Mouse (Mus musculus) CH12.LX (cell line): ENCODE results near the gene Glis1. TPM values are rescaled to one million over a fixed set of nuclear protein-coding genes. Genes with fewer than 3 reads are reported as not detected.

Experiments
- DNase-seq: peaks from one replicate; pipeline ENCODE4 v3.0.0-alpha.2; 2013; ENCODE audit errors: extremely low read depth
- H3K27ac ChIP-seq: 2 replicates; pipeline ENCODE4 v1.5.1; 2012; ENCODE audit warnings: low read depth, mild to moderate bottlenecking, control low read depth, moderate library complexity; ENCODE audit not compliant: insufficient read depth
- H3K27me3 ChIP-seq: replicated peaks from 2 replicates; pipeline ENCODE3; 2012; ENCODE audit warnings: inconsistent platforms
- H3K36me3 ChIP-seq, 2 experiments: replicated peaks in 1 of 2; 2 replicates each; pipeline versions ENCODE3 to v1.6.1; 2012; ENCODE audit warnings: inconsistent platforms in 1 of 2, low read length in 1 of 2, mild to moderate bottlenecking in 1 of 2, mixed read lengths in 1 of 2, moderate library complexity in 1 of 2; ENCODE audit not compliant: control insufficient read depth in 1 of 2, insufficient read depth in 1 of 2
- H3K4me1 ChIP-seq, 2 experiments: 2 replicates each; pipeline ENCODE4 v1.6.1; 2012; ENCODE audit warnings: inconsistent platforms in 1 of 2, moderate library complexity in 1 of 2; ENCODE audit not compliant: insufficient read depth in 2 of 2, control insufficient read depth in 1 of 2
- H3K4me2 ChIP-seq: 2 replicates; pipeline ENCODE4 v1.6.1; 2012; ENCODE audit warnings: low read depth, mild to moderate bottlenecking, control low read depth; ENCODE audit not compliant: poor library complexity, insufficient read depth, severe bottlenecking
- H3K4me3 ChIP-seq, 3 experiments: fragments of 150-350 bp in 1 of 3; sonication (generic) in 1 of 3; replicated peaks in 1 of 3; 2 replicates each; pipeline versions ENCODE3 to v1.5.1; 2011 to 2012; ENCODE audit warnings: low read depth in 2 of 3, low read length in 2 of 3, mild to moderate bottlenecking in 2 of 3, moderate library complexity in 2 of 3, control low read depth in 1 of 3, improper control_type of control experiment in 1 of 3, inconsistent platforms in 1 of 3, mixed read lengths in 1 of 3; ENCODE audit not compliant: poor library complexity in 1 of 3
- H3K79me2 ChIP-seq: replicated peaks from 2 replicates; pipeline ENCODE4 v1.6.1; 2012; ENCODE audit warnings: mild to moderate bottlenecking, moderate library complexity; ENCODE audit not compliant: control insufficient read depth, poor library complexity, insufficient read depth, severe bottlenecking; ENCODE audit errors: extremely low read depth
- H3K9ac ChIP-seq: 2 replicates; pipeline ENCODE4 v1.6.1; 2012; ENCODE audit warnings: low read depth, mild to moderate bottlenecking, control low read depth, moderate library complexity; ENCODE audit not compliant: insufficient read depth
- H3K9me3 ChIP-seq: replicated peaks from 2 replicates; pipeline ENCODE3; 2012; ENCODE audit warnings: low read length, inconsistent platforms, mixed read lengths
- BHLHE40 ChIP-seq: IDR thresholded peaks from 2 replicates; pipeline ENCODE4 v1.6.1; 2011; ENCODE audit warnings: mild to moderate bottlenecking, low read depth, low read length, improper control_type of control experiment
- CHD2 ChIP-seq: IDR thresholded peaks from 2 replicates; pipeline ENCODE4 v1.6.1; 2011; ENCODE audit warnings: low read length, improper control_type of control experiment
- CTCF ChIP-seq, 2 experiments: IDR thresholded peaks in 1 of 2; conservative IDR thresholded peaks in 1 of 2; 2 replicates each; pipeline ENCODE4 v1.5.1; 2011 to 2012; ENCODE audit warnings: low read depth in 2 of 2, low read length in 2 of 2, improper control_type of control experiment in 1 of 2, inconsistent platforms in 1 of 2, mild to moderate bottlenecking in 1 of 2, moderate library complexity in 1 of 2
- ELF1 ChIP-seq: IDR thresholded peaks from 2 replicates; pipeline ENCODE4 v1.6.1; 2014; ENCODE audit warnings: low read depth, mild to moderate bottlenecking, inconsistent platforms, low read length, improper control_type of control experiment
- EP300 ChIP-seq: IDR thresholded peaks from 2 replicates; pipeline ENCODE4 v1.6.1; 2011; ENCODE audit warnings: low read length, improper control_type of control experiment
- ETS1 ChIP-seq: conservative IDR thresholded peaks from 2 replicates; pipeline ENCODE4 v1.6.1; 2012; ENCODE audit warnings: low read depth, mild to moderate bottlenecking, inconsistent platforms, low read length, improper control_type of control experiment, moderate library complexity
- GABPA ChIP-seq: IDR thresholded peaks from 2 replicates; pipeline ENCODE4 v1.6.1; 2012; ENCODE audit warnings: low read depth, low read length, improper control_type of control experiment, inconsistent platforms; ENCODE audit not compliant: insufficient replicate concordance
- HCFC1 ChIP-seq: IDR thresholded peaks from 2 replicates; pipeline ENCODE4 v1.6.1; 2012; ENCODE audit warnings: low read depth, mild to moderate bottlenecking, inconsistent platforms, low read length, improper control_type of control experiment
- IRF4 ChIP-seq: IDR thresholded peaks from 2 replicates; pipeline ENCODE4 v1.6.1; 2014; ENCODE audit warnings: low read depth, mild to moderate bottlenecking, inconsistent platforms, low read length, improper control_type of control experiment
- JUN ChIP-seq: IDR thresholded peaks from 2 replicates; pipeline ENCODE4 v1.6.1; 2011; ENCODE audit warnings: low read depth, mild to moderate bottlenecking, low read length, improper control_type of control experiment, moderate library complexity; ENCODE audit not compliant: insufficient read depth
- MAX ChIP-seq: IDR thresholded peaks from 2 replicates; pipeline ENCODE4 v1.6.1; 2011; ENCODE audit warnings: low read length, improper control_type of control experiment
- MAZ ChIP-seq: IDR thresholded peaks from 2 replicates; pipeline ENCODE4 v1.6.1; 2012; ENCODE audit warnings: low read depth, mild to moderate bottlenecking, inconsistent platforms, low read length, improper control_type of control experiment, moderate library complexity
- MEF2A ChIP-seq: IDR thresholded peaks from 2 replicates; pipeline ENCODE4 v1.6.1; 2014; ENCODE audit warnings: low read depth, mild to moderate bottlenecking, inconsistent platforms, low read length, improper control_type of control experiment, borderline replicate concordance
- MXI1 ChIP-seq: IDR thresholded peaks from 2 replicates; pipeline ENCODE4 v1.6.1; 2011; ENCODE audit warnings: mild to moderate bottlenecking, low read depth, low read length, improper control_type of control experiment
- NELFE ChIP-seq: IDR thresholded peaks from 2 replicates; pipeline ENCODE4 v1.6.1; 2011; ENCODE audit warnings: low read depth, low read length, improper control_type of control experiment
- NRF1 ChIP-seq: IDR thresholded peaks from 2 replicates; pipeline ENCODE4 v1.6.1; 2014; ENCODE audit warnings: low read depth, mild to moderate bottlenecking, inconsistent platforms, low read length, improper control_type of control experiment, moderate library complexity
- PAX5 ChIP-seq: IDR thresholded peaks from 2 replicates; pipeline ENCODE4 v1.6.1; 2012; ENCODE audit warnings: low read length, inconsistent platforms, mixed read lengths
- POLR2A ChIP-seq: IDR thresholded peaks from 2 replicates; pipeline ENCODE4 v1.6.1; 2011; ENCODE audit warnings: low read depth, mild to moderate bottlenecking, improper control_type of control experiment, low read length
- POLR2AphosphoS2 ChIP-seq: IDR thresholded peaks from 2 replicates; pipeline ENCODE4 v1.6.1; 2011; ENCODE audit warnings: low read depth, low read length, improper control_type of control experiment
- RAD21 ChIP-seq: IDR thresholded peaks from 2 replicates; pipeline ENCODE4 v1.6.1; 2011; ENCODE audit warnings: low read depth, mild to moderate bottlenecking, low read length, improper control_type of control experiment, moderate library complexity
- RCOR1 ChIP-seq: conservative IDR thresholded peaks from 2 replicates; pipeline ENCODE4 v1.6.1; 2012; ENCODE audit warnings: low read depth, mild to moderate bottlenecking, inconsistent platforms, low read length, improper control_type of control experiment
- SIN3A ChIP-seq: IDR thresholded peaks from 2 replicates; pipeline ENCODE4 v1.6.1; 2012; ENCODE audit warnings: low read length, improper control_type of control experiment, inconsistent platforms
- SMC3 ChIP-seq: IDR thresholded peaks from 2 replicates; pipeline ENCODE4 v1.6.1; 2011; ENCODE audit warnings: low read depth, low read length, improper control_type of control experiment
- TCF12 ChIP-seq: IDR thresholded peaks from 2 replicates; pipeline ENCODE4 v1.6.1; 2014; ENCODE audit warnings: low read depth, mild to moderate bottlenecking, inconsistent platforms, low read length, improper control_type of control experiment
- UBTF ChIP-seq: IDR thresholded peaks from 2 replicates; pipeline ENCODE4 v1.6.1; 2012; ENCODE audit warnings: low read depth, mild to moderate bottlenecking, inconsistent platforms, low read length, improper control_type of control experiment, moderate library complexity
- ZC3H11A ChIP-seq: IDR thresholded peaks from 2 replicates; pipeline ENCODE4 v1.6.1; 2012; ENCODE audit warnings: low read depth, mild to moderate bottlenecking, inconsistent platforms, low read length, improper control_type of control experiment
- ZMIZ1 ChIP-seq: IDR thresholded peaks from 2 replicates; pipeline ENCODE4 v1.6.1; 2012; ENCODE audit warnings: low read depth, mild to moderate bottlenecking, inconsistent platforms, low read length, improper control_type of control experiment
- ZNF384 ChIP-seq: IDR thresholded peaks from 2 replicates; pipeline ENCODE4 v1.6.1; 2012; ENCODE audit warnings: low read depth, low read length, improper control_type of control experiment, inconsistent platforms
- dilution Hi-C: fragments of 300-500 bp; cut with MboI; formaldehyde crosslinking; loops from 2 replicates; pipeline ENCODE4 v1.14.3; 2020; ENCODE audit warnings: low sequenced_read_pairs; ENCODE audit not compliant: extremely low pct_unique_long_range_greater_than_20kb, extremely low pct_ligation_motif_present
- in situ Hi-C: fragments of 300-500 bp; cut with MboI; formaldehyde crosslinking; loops from 3 replicates; pipeline ENCODE4 v1.14.3; 2019; ENCODE audit warnings: low sequenced_read_pairs, low pct_ligation_motif_present, low pct_unique_long_range_greater_than_20kb, mixed read lengths
- polyA plus RNA-seq: library from polyadenylated mRNA; unstranded; fragments of >175 nt; gene quantifications from 2 replicates; pipeline ENCODE4 v1.2.1, GENCODE M21; 2012; ENCODE audit warnings: low read depth; ENCODE audit not compliant: insufficient read length
- total RNA-seq, 2 experiments: library from RNA; depleted of rRNA; stranded (reverse); fragments of 300-350 nt in 1 of 2; fragments of >200 nt in 1 of 2; gene quantifications; 2 replicates each; pipeline ENCODE4 v1.2.3; 2012 to 2014

Gene Glis1
- total and polyA plus RNA-seq, 3 experiments, result 0.08 to 2.2 (median 0.17) TPM

DNA sequence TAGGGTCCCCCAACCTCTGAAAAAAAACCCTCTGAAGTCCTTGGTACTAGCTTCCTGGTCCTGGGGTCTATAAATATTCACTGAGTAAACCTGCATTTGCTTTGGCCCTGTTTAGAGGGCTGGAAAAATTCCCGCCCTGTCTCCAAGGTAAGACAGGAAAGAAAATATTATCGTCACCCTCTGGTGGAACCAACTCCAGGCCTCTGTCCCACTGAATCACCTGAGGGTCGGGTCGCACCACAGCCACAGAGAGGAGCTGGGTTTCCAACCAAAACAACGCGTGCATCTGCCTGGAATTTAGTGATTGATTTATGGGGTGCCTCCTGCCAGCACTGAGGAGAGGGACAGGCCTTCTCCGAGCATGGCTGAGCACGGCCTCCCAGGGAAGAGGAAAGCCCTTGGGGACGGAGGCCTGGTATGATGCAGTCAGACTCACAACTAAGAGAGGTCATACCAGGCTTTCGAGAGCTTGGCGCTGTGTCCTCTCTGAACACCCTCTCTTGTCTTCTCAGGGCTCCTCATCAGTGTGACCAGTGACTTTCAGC, 89.3 kb downstream of the Glis1 start:
- Histone ChIP-seq H3K27me3 (peaks cover 4% of the 10 kb centered on the region), H3K4me2 (no peak overlapping the region)
- TF ChIP-seq UBTF (no peak), ELF1 (no peak), ETS1 (no peak), BHLHE40 (no peak), SMC3 (no peak), RAD21 (no peak), TCF12 (no peak), POLR2A (no peak), CHD2 (no peak), IRF4 (no peak), JUN (no peak), MEF2A (no peak), CTCF (conservative IDR thresholded peaks at IDR 0.05 in 1 of 2, IDR thresholded peaks at IDR 0.05 in 1 of 2; ENCODE audit: low read depth in 2 of 2, low read length in 2 of 2) (no peak), SIN3A (no peak), HCFC1 (no peak), MXI1 (no peak)
- TF ChIP-seq, all 38 proteins: peak for 0
- dilution Hi-C loops, result no loop called here
- in situ Hi-C loops, result no loop called here
- H3K4me3 ChIP-seq, result no peak overlapping the region
- H3K4me1 ChIP-seq, result no peaks in the 10 kb centered on the region
- no peaks in the 10 kb centered on the region for H3K36me3 ChIP-seq
- H3K27ac ChIP-seq, result no peak overlapping the region
- no peaks in the 10 kb centered on the region for H3K9me3 ChIP-seq
- no peaks in the 10 kb centered on the region for H3K79me2 ChIP-seq
- H3K9ac ChIP-seq, result no peak overlapping the region
- DNase-seq, result no peak

DNA sequence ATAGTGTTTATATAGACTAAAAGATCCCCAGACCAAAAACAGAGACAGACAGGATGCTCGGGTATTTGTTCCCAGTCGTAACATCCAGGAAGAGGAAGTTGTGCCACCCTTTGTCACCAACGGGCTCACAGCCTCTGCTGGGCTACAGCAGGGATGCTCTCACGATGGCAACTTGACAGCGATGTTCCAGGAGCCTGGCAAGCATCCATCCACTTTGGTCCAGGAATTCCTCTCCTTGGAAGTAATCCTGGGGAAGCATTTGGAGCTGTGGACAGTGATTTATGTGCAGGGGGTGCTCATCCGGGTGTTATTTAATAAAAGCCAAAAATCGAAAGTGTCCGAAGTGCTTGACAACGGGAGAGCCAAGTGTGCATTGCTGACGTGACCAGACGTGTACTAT, 100.7 kb downstream of the Glis1 start:
- Histone ChIP-seq H3K4me1 (peaks cover 0 to 3% of the 10 kb centered on the region in 2 experiments; a peak in 2 of 4 replicates), H3K27me3 (no peaks in the 10 kb centered on the region), H3K9me3 (peaks cover 5% of the 10 kb centered on the region), H3K27ac (no peak overlapping the region), H3K36me3 (no peaks in the 10 kb centered on the region), H3K9ac (no peak overlapping the region), H3K4me3 (no peak overlapping the region), H3K4me2 (no peak overlapping the region), H3K79me2 (no peaks in the 10 kb centered on the region)
- DNase-seq, result no peak
- dilution Hi-C loops (no loop called here), in situ Hi-C loops (no loop called here)
- TF ChIP-seq SMC3 (no peak), EP300 (no peak), MEF2A (no peak), MAZ (no peak), ZNF384 (no peak), RAD21 (no peak), PAX5 (no peak), ZC3H11A (no peak), RCOR1 (no peak), GABPA (no peak), ZMIZ1 (no peak), POLR2A (no peak), NELFE (no peak), ETS1 (no peak), NRF1 (no peak), POLR2AphosphoS2 (no peak), MAX (no peak), ELF1 (no peak)
- TF ChIP-seq, all 38 proteins: peak for 0
